Mouse (Mus musculus) retina, postnatal 7 days (tissue): ENCODE data around the gene Gja3.

Experiments
- DNase-seq: peaks from one replicate; pipeline ENCODE4 v3.0.0-alpha.2; 2012; ENCODE audit warnings: low read depth, low spot score

The Gja3 gene

GRCm38 (mm10) chr14:57057563-57058321 is at the start of gene Gja3:
Gene Gja3, minus strand, starts transcription at chr14:57058100.
- DNase-seq, result peak; percentile 9

- no peak for DNase-seq
These were observed 49.2 kb upstream of the Gja3 start for GRCm38 (mm10) chr14:57107091-57107490.

- DNase-seq, result no peak
These were observed 47.8 kb upstream of the Gja3 start for GRCm38 (mm10) chr14:57105721-57106120.

GRCm38 (mm10) chr14:57105111-57105510 is 47.2 kb upstream of the Gja3 start:
- no peak for DNase-seq

GRCm38 (mm10) chr14:57104106-57105023 is 46.5 kb upstream of the Gja3 start, which contains the start of gene Gjb2:
Gene Gjb2, minus strand, starts transcription at chr14:57104702.
- DNase-seq, result peak; percentile 23

GRCm38 (mm10) chr14:57103711-57104105 is 45.8 kb upstream of the Gja3 start:
- DNase-seq, result no peak

GRCm38 (mm10) chr14:57103121-57103520 is 45.2 kb upstream of the Gja3 start:
- no peak for DNase-seq

- DNase-seq, result no peak
These were observed 43.7 kb upstream of the Gja3 start for GRCm38 (mm10) chr14:57101623-57102022.

GRCm38 (mm10) chr14:57095855-57096254 is 38.0 kb upstream of the Gja3 start:
- DNase-seq, result no peak

GRCm38 (mm10) chr14:57093029-57093428 is 35.1 kb upstream of the Gja3 start:
- peak; percentile 44 for DNase-seq

GRCm38 (mm10) chr14:57090001-57090400 is 32.1 kb upstream of the Gja3 start:
- no peak for DNase-seq

- no peak for DNase-seq
These were observed 31.2 kb upstream of the Gja3 start for GRCm38 (mm10) chr14:57089107-57089506.

- DNase-seq, result no peak
These were observed 26.3 kb upstream of the Gja3 start for GRCm38 (mm10) chr14:57084180-57084668.

GRCm38 (mm10) chr14:57082863-57083262 is 25.0 kb upstream of the Gja3 start:
- no peak for DNase-seq

- no peak for DNase-seq
These were observed 17.6 kb upstream of the Gja3 start for GRCm38 (mm10) chr14:57075537-57075936.

GRCm38 (mm10) chr14:57069906-57070305 is 12.0 kb upstream of the Gja3 start:
- DNase-seq, result peak; percentile 3

- no peak for DNase-seq
These were observed 8.2 kb upstream of the Gja3 start for GRCm38 (mm10) chr14:57066053-57066452.

- peak; percentile 41 for DNase-seq
These were observed 2.2 kb upstream of the Gja3 start for GRCm38 (mm10) chr14:57060052-57060451.

- no peak for DNase-seq
These were observed 717 bp downstream of the Gja3 start for GRCm38 (mm10) chr14:57057204-57057562.

GRCm38 (mm10) chr14:57052713-57053112 is 5.2 kb downstream of the Gja3 start:
- DNase-seq, result no peak

- DNase-seq, result no peak
These were observed 14.0 kb downstream of the Gja3 start for GRCm38 (mm10) chr14:57043863-57044262.

GRCm38 (mm10) chr14:57041439-57041838 is 16.5 kb downstream of the Gja3 start:
- no peak for DNase-seq
